Mouse (Mus musculus): ENCODE data around the gene Lyl1.
A peak's percentile ranks its signal among the peaks of the same experiment; 100 is the strongest.

Lyl1 gene

GRCm38 (mm10) chr8:84700941-84701911 lies at the start of gene Lyl1:
TSS of gene Lyl1 (plus strand) at chr8:84701457.
- DNase-seq (ENCODE audit: inconsistent age in 2 of 2, low spot score in 1 of 2): peak; percentile 71 to 86

GRCm38 (mm10) chr8:84653092-84653631 lies 48.1 kb upstream of the Lyl1 start:
- no peak for DNase-seq (ENCODE audit: inconsistent age in 2 of 2, low spot score in 1 of 2)

- DNase-seq (ENCODE audit: inconsistent age in 2 of 2, low spot score in 1 of 2): no peak
Measured at GRCm38 (mm10) chr8:84654597-84654996, 46.7 kb upstream of the Lyl1 start.

- DNase-seq (ENCODE audit: inconsistent age in 2 of 2, low spot score in 1 of 2): no peak
Measured at GRCm38 (mm10) chr8:84655336-84656190, 45.7 kb upstream of the Lyl1 start.

- peak in 1 of 2 experiments; percentile 29 for DNase-seq (ENCODE audit: inconsistent age in 2 of 2, low spot score in 1 of 2)
Measured at GRCm38 (mm10) chr8:84656191-84656525, 45.1 kb upstream of the Lyl1 start.

GRCm38 (mm10) chr8:84656641-84657126 lies 44.6 kb upstream of the Lyl1 start:
- DNase-seq (ENCODE audit: inconsistent age in 2 of 2, low spot score in 1 of 2): peak; percentile 77 to 88

GRCm38 (mm10) chr8:84657203-84657602 lies 44.1 kb upstream of the Lyl1 start:
- no peak for DNase-seq (ENCODE audit: inconsistent age in 2 of 2, low spot score in 1 of 2)

GRCm38 (mm10) chr8:84657680-84658079 lies 43.6 kb upstream of the Lyl1 start:
- DNase-seq (ENCODE audit: inconsistent age in 2 of 2, low spot score in 1 of 2): no peak

- no peak for DNase-seq (ENCODE audit: inconsistent age in 2 of 2, low spot score in 1 of 2)
Measured at GRCm38 (mm10) chr8:84658951-84659350, 42.3 kb upstream of the Lyl1 start.

- DNase-seq (ENCODE audit: inconsistent age in 2 of 2, low spot score in 1 of 2): peak; percentile 68 to 85
Measured at GRCm38 (mm10) chr8:84659936-84660818, 41.1 kb upstream of the Lyl1 start.

GRCm38 (mm10) chr8:84660819-84661457 lies 40.3 kb upstream of the Lyl1 start:
- peak; percentile 58 to 87 for DNase-seq (ENCODE audit: inconsistent age in 2 of 2, low spot score in 1 of 2)

GRCm38 (mm10) chr8:84661458-84661871 lies 39.8 kb upstream of the Lyl1 start:
- DNase-seq (ENCODE audit: inconsistent age in 2 of 2, low spot score in 1 of 2): peak; percentile 95 to 97

- DNase-seq (ENCODE audit: inconsistent age in 2 of 2, low spot score in 1 of 2): peak in 1 of 2 experiments; percentile 72
Measured at GRCm38 (mm10) chr8:84661961-84662571, 39.2 kb upstream of the Lyl1 start.

- DNase-seq (ENCODE audit: inconsistent age in 2 of 2, low spot score in 1 of 2): peak; percentile 96 to 99
Measured at GRCm38 (mm10) chr8:84662581-84663065, 38.6 kb upstream of the Lyl1 start, which contains the start of gene Ier2. TSS of gene Ier2 (minus strand) at chr8:84662852.

GRCm38 (mm10) chr8:84663483-84664327 lies 37.6 kb upstream of the Lyl1 start:
- DNase-seq (ENCODE audit: inconsistent age in 2 of 2, low spot score in 1 of 2): peak; percentile 99

- peak; percentile 88 to 95 for DNase-seq (ENCODE audit: inconsistent age in 2 of 2, low spot score in 1 of 2)
Measured at GRCm38 (mm10) chr8:84664566-84665384, 36.5 kb upstream of the Lyl1 start.

GRCm38 (mm10) chr8:84665385-84665893 lies 35.8 kb upstream of the Lyl1 start:
- DNase-seq (ENCODE audit: inconsistent age in 2 of 2, low spot score in 1 of 2): no peak
